Mouse (Mus musculus) megakaryocyte, embryonic 14.5 days (primary cell): Measurements from ENCODE around the gene Zer1.

ENCODE experiments used
- FLI1 ChIP-seq: IDR thresholded peaks from 2 replicates; pipeline ENCODE4 v1.6.1; 2012; ENCODE audit warnings: low read length, inconsistent platforms, mixed read lengths
- GATA1 ChIP-seq: IDR thresholded peaks from 3 replicates; pipeline ENCODE4 v1.6.1; 2012; ENCODE audit warnings: mixed read lengths, low read length, inconsistent platforms, borderline replicate concordance

GRCm38 (mm10) chr2:30084113-30084512 lies 40.3 kb downstream of the Zer1 start:
- no peak for TF ChIP-seq GATA1
- no peak for TF ChIP-seq FLI1
